Mouse (Mus musculus): Measurements from ENCODE around the gene Ephb1. TPM values are rescaled to one million over a fixed set of nuclear protein-coding genes. Genes with fewer than 3 reads are reported as not detected.

The Ephb1 gene
- polyA plus RNA-seq, 1 experiment = not detected

- H3K4me1 ChIP-seq (ENCODE audit: control insufficient read depth, insufficient read depth, low read length) = no peaks in the 10 kb centered on the region
- no peak overlapping the region for H3K27ac ChIP-seq (ENCODE audit: insufficient read depth, low read depth, low read length)
- H3K4me3 ChIP-seq (ENCODE audit: insufficient read depth, low read length) = no peak overlapping the region
- TF ChIP-seq POLR2A (IDR thresholded peaks at IDR 0.05; ENCODE audit: borderline replicate concordance, low read depth, low read length) = no peak
- TF ChIP-seq CTCF (IDR thresholded peaks at IDR 0.05; ENCODE audit: low read depth, low read length) = no peak
Observed at GRCm38 (mm10) chr9:102240215-102240614, 114.3 kb downstream of the Ephb1 start.

- H3K27ac ChIP-seq (ENCODE audit: insufficient read depth, low read depth, low read length) = no peak overlapping the region
- no peak overlapping the region for H3K4me3 ChIP-seq (ENCODE audit: insufficient read depth, low read length)
- H3K4me1 ChIP-seq (ENCODE audit: control insufficient read depth, insufficient read depth, low read length) = no peaks in the 10 kb centered on the region
- TF ChIP-seq CTCF (IDR thresholded peaks at IDR 0.05; ENCODE audit: low read depth, low read length) (no peak), POLR2A (IDR thresholded peaks at IDR 0.05; ENCODE audit: borderline replicate concordance, low read depth, low read length) (no peak)
Observed at GRCm38 (mm10) chr9:102235444-102235951, 119.0 kb downstream of the Ephb1 start.

- H3K4me3 ChIP-seq (ENCODE audit: insufficient read depth, low read length) = no peak overlapping the region
- no peak overlapping the region for H3K27ac ChIP-seq (ENCODE audit: insufficient read depth, low read depth, low read length)
- TF ChIP-seq CTCF (IDR thresholded peaks at IDR 0.05; ENCODE audit: low read depth, low read length) = no peak
- no peak for TF ChIP-seq POLR2A (IDR thresholded peaks at IDR 0.05; ENCODE audit: borderline replicate concordance, low read depth, low read length)
- no peaks in the 10 kb centered on the region for H3K4me1 ChIP-seq (ENCODE audit: control insufficient read depth, insufficient read depth, low read length)
Observed at GRCm38 (mm10) chr9:102231248-102231647, 123.2 kb downstream of the Ephb1 start.

- Histone ChIP-seq H3K27ac (ENCODE audit: insufficient read depth, low read depth, low read length) (no peak overlapping the region), H3K4me1 (ENCODE audit: control insufficient read depth, insufficient read depth, low read length) (no peaks in the 10 kb centered on the region), H3K4me3 (ENCODE audit: insufficient read depth, low read length) (no peak overlapping the region)
- no peak for TF ChIP-seq CTCF (IDR thresholded peaks at IDR 0.05; ENCODE audit: low read depth, low read length)
- TF ChIP-seq POLR2A (IDR thresholded peaks at IDR 0.05; ENCODE audit: borderline replicate concordance, low read depth, low read length) = no peak
Observed at GRCm38 (mm10) chr9:102216746-102217566, 137.5 kb downstream of the Ephb1 start.

GRCm38 (mm10) chr9:102212036-102212383 lies 142.5 kb downstream of the Ephb1 start:
- TF ChIP-seq CTCF (IDR thresholded peaks at IDR 0.05; ENCODE audit: low read depth, low read length) (no peak), POLR2A (IDR thresholded peaks at IDR 0.05; ENCODE audit: borderline replicate concordance, low read depth, low read length) (no peak)
- Histone ChIP-seq H3K4me3 (ENCODE audit: insufficient read depth, low read length) (no peak overlapping the region), H3K27ac (ENCODE audit: insufficient read depth, low read depth, low read length) (no peak overlapping the region), H3K4me1 (ENCODE audit: control insufficient read depth, insufficient read depth, low read length) (no peaks in the 10 kb centered on the region)

- TF ChIP-seq CTCF (IDR thresholded peaks at IDR 0.05; ENCODE audit: low read depth, low read length) (no peak), POLR2A (IDR thresholded peaks at IDR 0.05; ENCODE audit: borderline replicate concordance, low read depth, low read length) (no peak)
- Histone ChIP-seq H3K4me1 (ENCODE audit: control insufficient read depth, insufficient read depth, low read length) (no peaks in the 10 kb centered on the region), H3K27ac (ENCODE audit: insufficient read depth, low read depth, low read length) (no peak overlapping the region), H3K4me3 (ENCODE audit: insufficient read depth, low read length) (no peak overlapping the region)
Observed at GRCm38 (mm10) chr9:102211296-102212035, 143.0 kb downstream of the Ephb1 start.

GRCm38 (mm10) chr9:102205518-102205917 lies 149.0 kb downstream of the Ephb1 start:
- Histone ChIP-seq H3K27ac (ENCODE audit: insufficient read depth, low read depth, low read length) (no peak overlapping the region), H3K4me3 (ENCODE audit: insufficient read depth, low read length) (no peak overlapping the region), H3K4me1 (ENCODE audit: control insufficient read depth, insufficient read depth, low read length) (no peaks in the 10 kb centered on the region)
- TF ChIP-seq POLR2A (IDR thresholded peaks at IDR 0.05; ENCODE audit: borderline replicate concordance, low read depth, low read length) (no peak), CTCF (IDR thresholded peaks at IDR 0.05; ENCODE audit: low read depth, low read length) (no peak)

- Histone ChIP-seq H3K27ac (ENCODE audit: insufficient read depth, low read depth, low read length) (no peak overlapping the region), H3K4me3 (ENCODE audit: insufficient read depth, low read length) (no peak overlapping the region), H3K4me1 (ENCODE audit: control insufficient read depth, insufficient read depth, low read length) (no peaks in the 10 kb centered on the region)
- no peak for TF ChIP-seq POLR2A (IDR thresholded peaks at IDR 0.05; ENCODE audit: borderline replicate concordance, low read depth, low read length)
- TF ChIP-seq CTCF (IDR thresholded peaks at IDR 0.05; ENCODE audit: low read depth, low read length) = no peak
Observed at GRCm38 (mm10) chr9:102201867-102202266, 152.6 kb downstream of the Ephb1 start.

GRCm38 (mm10) chr9:102196856-102197255 lies 157.6 kb downstream of the Ephb1 start:
- TF ChIP-seq CTCF (IDR thresholded peaks at IDR 0.05; ENCODE audit: low read depth, low read length) = no peak
- no peak for TF ChIP-seq POLR2A (IDR thresholded peaks at IDR 0.05; ENCODE audit: borderline replicate concordance, low read depth, low read length)
- H3K27ac ChIP-seq (ENCODE audit: insufficient read depth, low read depth, low read length) = no peak overlapping the region
- H3K4me3 ChIP-seq (ENCODE audit: insufficient read depth, low read length) = no peak overlapping the region
- H3K4me1 ChIP-seq (ENCODE audit: control insufficient read depth, insufficient read depth, low read length) = no peaks in the 10 kb centered on the region

- Histone ChIP-seq H3K27ac (ENCODE audit: insufficient read depth, low read depth, low read length) (no peak overlapping the region), H3K4me1 (ENCODE audit: control insufficient read depth, insufficient read depth, low read length) (no peaks in the 10 kb centered on the region), H3K4me3 (ENCODE audit: insufficient read depth, low read length) (no peak overlapping the region)
- no peak for TF ChIP-seq POLR2A (IDR thresholded peaks at IDR 0.05; ENCODE audit: borderline replicate concordance, low read depth, low read length)
- TF ChIP-seq CTCF (IDR thresholded peaks at IDR 0.05; ENCODE audit: low read depth, low read length) = no peak
Observed at GRCm38 (mm10) chr9:102194063-102194462, 160.4 kb downstream of the Ephb1 start.

Data from bone marrow macrophage, adult 2 months (primary cell).